18 mouse cellular contexts compared by ENCODE assay signal in the genomic region with DNA sequence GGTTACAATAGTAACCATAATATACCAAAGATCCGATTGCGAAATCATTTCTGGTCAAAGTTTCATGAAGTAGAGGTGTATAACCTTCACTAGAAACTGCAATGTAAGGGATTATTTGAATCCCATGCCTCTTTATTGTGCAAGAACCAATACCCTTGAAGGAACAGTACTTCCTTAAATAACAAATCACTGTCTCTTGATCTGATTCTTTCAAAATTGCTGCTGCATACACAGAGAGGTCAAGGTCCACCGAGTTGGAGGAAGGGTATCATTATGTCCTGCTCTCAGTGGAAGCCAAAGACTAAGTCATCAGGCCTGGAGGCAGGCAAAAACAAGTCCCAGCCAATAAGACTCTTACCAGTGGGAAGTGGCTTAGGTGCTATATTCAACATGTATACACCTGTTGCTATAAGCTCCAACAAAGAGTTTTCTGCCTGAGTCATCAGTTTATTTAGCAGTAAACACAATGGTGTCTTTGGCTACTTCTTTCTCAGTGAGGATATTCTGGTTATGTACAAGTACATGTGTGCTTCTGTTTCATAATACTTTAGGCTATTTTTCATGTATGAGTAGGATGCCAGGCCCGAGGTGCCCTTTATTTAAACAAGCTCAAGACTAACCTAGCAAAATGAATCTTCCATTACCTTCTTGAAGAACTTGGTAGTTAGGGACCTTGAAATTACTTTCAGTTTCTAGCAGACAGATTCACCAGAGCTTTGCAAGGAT. TPM values are rescaled to one million over a fixed set of nuclear protein-coding genes. Genes with fewer than 3 reads are reported as not detected.
DNase-seq lines count a peak whose midpoint lies in the region; ATAC-seq and TF ChIP-seq lines count a peak whose summit lies in the region.
"Had no signal": no experiment of that assay in that cellular context is flagged by ENCODE, and none has a peak within 500 bp of the region (broad histone marks: within the 10 kb centered on the region; RNA-seq: fewer than 3 reads in every experiment).

No protein-coding gene starts in this region.

- ATAC-seq in erythroblast, adult 5-6 weeks (replicated peaks; ENCODE audit: low FRiP score, poor library complexity, severe bottlenecking) = 0 out of 2 replicates have a peak, but pooled peaks have one; percentile 34
- peak; percentile 39 for ATAC-seq in megakaryocyte, adult 5-6 weeks (ENCODE audit: poor library complexity, severe bottlenecking)

- peak overlapping the region; percentile 70 for H3K27ac ChIP-seq in spleen, adult 2 months (ENCODE audit: insufficient read depth, low read length)
- H3K27ac ChIP-seq: embryonic facial prominence, embryonic 13.5 days; hindbrain, embryonic 12.5 days; limb, embryonic 15.5 days; stomach, embryonic 15.5 days had no signal

- H3K4me1 ChIP-seq in spleen, adult 2 months (ENCODE audit: control insufficient read depth, insufficient read depth, insufficient read length) = peaks cover 21% of the 10 kb centered on the region
- H3K4me1 ChIP-seq: embryonic facial prominence, embryonic 13.5 days; hindbrain, embryonic 12.5 days; stomach, embryonic 15.5 days had no signal

- 54% methylated on average over 4 of the region's 4 CpGs for WGBS in spleen, adult 2 months

- no peak for TF ChIP-seq POLR2A in spleen, adult 2 months (IDR thresholded peaks at IDR 0.05; ENCODE audit: low read depth, low read length)

- H3K4me3 ChIP-seq in spleen, adult 2 months (ENCODE audit: extremely low read depth, insufficient read depth, insufficient read length) = no peak overlapping the region; the same call in 1 of the 2 replicates
- H3K4me3 ChIP-seq: embryonic facial prominence, embryonic 13.5 days; hindbrain, embryonic 12.5 days; limb, embryonic 15.5 days; stomach, embryonic 15.5 days had no signal

- no peak for DNase-seq in spleen, adult 2 months (ENCODE audit: low read depth in 1 of 2, low spot score in 2 of 2)
- DNase-seq in spleen, postnatal 14 days (ENCODE audit: low spot score in 2 of 2) = no peak
- peak; percentile 67 for DNase-seq in splenic B cell, adult 2 months (ENCODE audit: low read depth, low spot score)
- DNase-seq in right cerebral cortex, adult 2 months (ENCODE audit: low spot score in 2 of 2) = no peak
- no peak for DNase-seq in urinary bladder, postnatal 14 days (ENCODE audit: low spot score)
- DNase-seq in cerebellum, adult 18-20 months = no peak
- DNase-seq: adrenal gland, postnatal 10 days; cerebellum, adult 9-10 months; gastrocnemius, postnatal 14 days; kidney, adult 2 months; kidney, postnatal 4 days; thymus, adult 2 months had no signal

- no peaks in the 10 kb centered on the region for H3K36me3 ChIP-seq in spleen, adult 2 months (ENCODE audit: control insufficient read depth, insufficient read depth, low read length)
- peaks cover 4% of the 10 kb centered on the region; the same call in 1 of the 2 replicates for H3K36me3 ChIP-seq in splenic B cell, adult 2 months (ENCODE audit: control insufficient read depth, insufficient read depth, low read length, poor library complexity, severe bottlenecking)
- H3K36me3 ChIP-seq: embryonic facial prominence, embryonic 13.5 days; hindbrain, embryonic 12.5 days; limb, embryonic 15.5 days; stomach, embryonic 15.5 days had no signal

- no peaks in the 10 kb centered on the region for H3K27me3 ChIP-seq in spleen, adult 2 months (ENCODE audit: control insufficient read depth, insufficient read depth, low read length)
- H3K27me3 ChIP-seq in splenic B cell, adult 2 months (ENCODE audit: control insufficient read depth, insufficient read depth, low read length, poor library complexity, severe bottlenecking) = no peaks in the 10 kb centered on the region
- H3K27me3 ChIP-seq: embryonic facial prominence, embryonic 13.5 days; hindbrain, embryonic 12.5 days; limb, embryonic 15.5 days; stomach, embryonic 15.5 days had no signal

- no peak for TF ChIP-seq CTCF in spleen, adult 2 months (IDR thresholded peaks at IDR 0.05; ENCODE audit: extremely low read depth, insufficient read depth, insufficient read length, insufficient replicate concordance)

RNA-seq across cellular contexts. Expression of gene Mbnl1, which starts 13.5 kb away (rescaled TPM):
- 159 and 196 TPM in 2 replicates for polyA plus RNA-seq in spleen, adult 2 months (2012; rRNA removed)
- total RNA-seq in erythroblast, adult 5-6 weeks (2015; ENCODE audit: low replicate concordance) = 251 and 271 TPM in 2 replicates
- total RNA-seq in erythroblast, adult 5-6 weeks (2017; ENCODE audit: low replicate concordance) = 225 and 231 TPM in 2 replicates
- total RNA-seq in megakaryocyte, adult 5-6 weeks (2015) = 716 and 772 TPM in 2 replicates
- total RNA-seq in megakaryocyte, adult 5-6 weeks (2017) = 1,073 and 1,122 TPM in 2 replicates
